Mouse (Mus musculus): Measurements from ENCODE around the gene Tpcn1. TPM values are rescaled to one million over a fixed set of nuclear protein-coding genes. Genes with fewer than 3 reads are reported as not detected.

Gene Tpcn1
- polyA plus RNA-seq, 1 experiment from 2014 or later, result 14.8 TPM

GRCm38 (mm10) chr5:120536046-120536445 lies 52.4 kb downstream of the Tpcn1 start:
- peaks cover 11% of the 10 kb centered on the region for H3K36me3 ChIP-seq (ENCODE audit: control insufficient read depth, insufficient read depth, low read length)
- H3K27ac ChIP-seq (ENCODE audit: low read depth, low read length), result no peak overlapping the region
- no peaks in the 10 kb centered on the region for H3K27me3 ChIP-seq (ENCODE audit: control insufficient read depth, insufficient read depth, low read length)

GRCm38 (mm10) chr5:120534686-120535075 lies 53.8 kb downstream of the Tpcn1 start:
- 0 out of 2 replicates have a peak overlapping the region, but pooled peaks have one; percentile 11 for H3K9ac ChIP-seq (replicated peaks; ENCODE audit: low read depth, low read length)
- ATAC-seq (ENCODE audit: low read depth), result peak; percentile 44
- H3K4me3 ChIP-seq (ENCODE audit: low read depth, low read length), result no peak overlapping the region
- no peaks in the 10 kb centered on the region for H3K9me3 ChIP-seq (ENCODE audit: control insufficient read depth, low read length)
- peak overlapping the region; percentile 58 for H3K27ac ChIP-seq (ENCODE audit: low read depth, low read length)
- H3K27me3 ChIP-seq (ENCODE audit: control insufficient read depth, insufficient read depth, low read length), result no peaks in the 10 kb centered on the region
- H3K4me2 ChIP-seq (ENCODE audit: low read depth, low read length), result no peak overlapping the region
- H3K36me3 ChIP-seq (ENCODE audit: control insufficient read depth, insufficient read depth, low read length), result peaks cover 11% of the 10 kb centered on the region
- WGBS, result 23% methylated on average over 2 of the region's 2 CpGs
- H3K4me1 ChIP-seq (ENCODE audit: control insufficient read depth, insufficient read depth, low read length), result peaks cover 12% of the 10 kb centered on the region

More at GRCm38 (mm10) chr5:120536046-120536445, 52.4 kb downstream of the Tpcn1 start:
- Histone ChIP-seq H3K9ac (replicated peaks; ENCODE audit: low read depth, low read length) (no peak overlapping the region), H3K4me2 (ENCODE audit: low read depth, low read length) (no peak overlapping the region), H3K9me3 (ENCODE audit: control insufficient read depth, low read length) (no peaks in the 10 kb centered on the region), H3K4me1 (ENCODE audit: control insufficient read depth, insufficient read depth, low read length) (peaks cover 12% of the 10 kb centered on the region), H3K4me3 (ENCODE audit: low read depth, low read length) (no peak overlapping the region)
- ATAC-seq (ENCODE audit: low read depth), result no peak
- 79% methylated on average over 13 of the region's 13 CpGs for WGBS

- Histone ChIP-seq H3K27ac (ENCODE audit: low read depth, low read length) (peak overlapping the region; percentile 58), H3K9me3 (ENCODE audit: control insufficient read depth, low read length) (no peaks in the 10 kb centered on the region), H3K4me2 (ENCODE audit: low read depth, low read length) (no peak overlapping the region), H3K4me3 (ENCODE audit: low read depth, low read length) (no peak overlapping the region), H3K36me3 (ENCODE audit: control insufficient read depth, insufficient read depth, low read length) (peaks cover 11% of the 10 kb centered on the region), H3K27me3 (ENCODE audit: control insufficient read depth, insufficient read depth, low read length) (no peaks in the 10 kb centered on the region), H3K4me1 (ENCODE audit: control insufficient read depth, insufficient read depth, low read length) (peaks cover 12% of the 10 kb centered on the region), H3K9ac (replicated peaks; ENCODE audit: low read depth, low read length) (0 out of 2 replicates have a peak overlapping the region, but pooled peaks have one; percentile 11)
- WGBS, result 12% methylated on average over 15 of the region's 15 CpGs
- peak; percentile 67 for ATAC-seq (ENCODE audit: low read depth)
Observed at GRCm38 (mm10) chr5:120534071-120534685, 54.3 kb downstream of the Tpcn1 start.

GRCm38 (mm10) chr5:120531631-120532030 lies 56.8 kb downstream of the Tpcn1 start:
- Histone ChIP-seq H3K36me3 (ENCODE audit: control insufficient read depth, insufficient read depth, low read length) (no peaks in the 10 kb centered on the region), H3K27me3 (ENCODE audit: control insufficient read depth, insufficient read depth, low read length) (no peaks in the 10 kb centered on the region), H3K27ac (ENCODE audit: low read depth, low read length) (no peak overlapping the region), H3K9me3 (ENCODE audit: control insufficient read depth, low read length) (no peaks in the 10 kb centered on the region), H3K4me1 (ENCODE audit: control insufficient read depth, insufficient read depth, low read length) (peaks cover 12% of the 10 kb centered on the region), H3K4me2 (ENCODE audit: low read depth, low read length) (no peak overlapping the region), H3K4me3 (ENCODE audit: low read depth, low read length) (no peak overlapping the region), H3K9ac (replicated peaks; ENCODE audit: low read depth, low read length) (no peak overlapping the region)
- ATAC-seq (ENCODE audit: low read depth), result no peak
- 89% methylated on average over 8 of the region's 8 CpGs for WGBS

GRCm38 (mm10) chr5:120527296-120527964 lies 61.0 kb downstream of the Tpcn1 start:
- no peak for ATAC-seq (ENCODE audit: low read depth)
- WGBS, result 89% methylated on average over 17 of the region's 20 CpGs
- no peaks in the 10 kb centered on the region for H3K9me3 ChIP-seq (ENCODE audit: control insufficient read depth, low read length)
- H3K36me3 ChIP-seq (ENCODE audit: control insufficient read depth, insufficient read depth, low read length), result no peaks in the 10 kb centered on the region
- H3K9ac ChIP-seq (replicated peaks; ENCODE audit: low read depth, low read length), result no peak overlapping the region
- H3K4me2 ChIP-seq (ENCODE audit: low read depth, low read length), result no peak overlapping the region
- no peak overlapping the region for H3K4me3 ChIP-seq (ENCODE audit: low read depth, low read length)
- no peaks in the 10 kb centered on the region for H3K27me3 ChIP-seq (ENCODE audit: control insufficient read depth, insufficient read depth, low read length)
- H3K4me1 ChIP-seq (ENCODE audit: control insufficient read depth, insufficient read depth, low read length), result no peaks in the 10 kb centered on the region
- no peak overlapping the region for H3K27ac ChIP-seq (ENCODE audit: low read depth, low read length)

- ATAC-seq (ENCODE audit: low read depth), result no peak
- Histone ChIP-seq H3K9ac (replicated peaks; ENCODE audit: low read depth, low read length) (no peak overlapping the region), H3K4me3 (ENCODE audit: low read depth, low read length) (no peak overlapping the region), H3K27ac (ENCODE audit: low read depth, low read length) (no peak overlapping the region), H3K4me2 (ENCODE audit: low read depth, low read length) (no peak overlapping the region), H3K9me3 (ENCODE audit: control insufficient read depth, low read length) (no peaks in the 10 kb centered on the region), H3K4me1 (ENCODE audit: control insufficient read depth, insufficient read depth, low read length) (no peaks in the 10 kb centered on the region), H3K36me3 (ENCODE audit: control insufficient read depth, insufficient read depth, low read length) (no peaks in the 10 kb centered on the region), H3K27me3 (ENCODE audit: control insufficient read depth, insufficient read depth, low read length) (no peaks in the 10 kb centered on the region)
- WGBS, result 67% methylated on average over 11 of the region's 11 CpGs
Observed at GRCm38 (mm10) chr5:120526311-120526710, 62.2 kb downstream of the Tpcn1 start.

GRCm38 (mm10) chr5:120525737-120526136 lies 62.7 kb downstream of the Tpcn1 start:
- Histone ChIP-seq H3K4me2 (ENCODE audit: low read depth, low read length) (no peak overlapping the region), H3K27ac (ENCODE audit: low read depth, low read length) (no peak overlapping the region), H3K9me3 (ENCODE audit: control insufficient read depth, low read length) (no peaks in the 10 kb centered on the region), H3K9ac (replicated peaks; ENCODE audit: low read depth, low read length) (no peak overlapping the region), H3K36me3 (ENCODE audit: control insufficient read depth, insufficient read depth, low read length) (no peaks in the 10 kb centered on the region), H3K4me1 (ENCODE audit: control insufficient read depth, insufficient read depth, low read length) (no peaks in the 10 kb centered on the region), H3K4me3 (ENCODE audit: low read depth, low read length) (no peak overlapping the region), H3K27me3 (ENCODE audit: control insufficient read depth, insufficient read depth, low read length) (no peaks in the 10 kb centered on the region)
- ATAC-seq (ENCODE audit: low read depth), result no peak
- WGBS, result 31% methylated on average over 5 of the region's 5 CpGs

GRCm38 (mm10) chr5:120524736-120525135 lies 63.7 kb downstream of the Tpcn1 start:
- no peaks in the 10 kb centered on the region for H3K36me3 ChIP-seq (ENCODE audit: control insufficient read depth, insufficient read depth, low read length)
- 87% methylated on average over 2 of the region's 2 CpGs for WGBS
- no peak for ATAC-seq (ENCODE audit: low read depth)

GRCm38 (mm10) chr5:120522649-120523048 lies 65.8 kb downstream of the Tpcn1 start:
- H3K9ac ChIP-seq (replicated peaks; ENCODE audit: low read depth, low read length), result no peak overlapping the region
- no peaks in the 10 kb centered on the region for H3K27me3 ChIP-seq (ENCODE audit: control insufficient read depth, insufficient read depth, low read length)
- no peak overlapping the region for H3K4me2 ChIP-seq (ENCODE audit: low read depth, low read length)
- ATAC-seq (ENCODE audit: low read depth), result no peak
- no peak overlapping the region for H3K27ac ChIP-seq (ENCODE audit: low read depth, low read length)
- no peak overlapping the region for H3K4me3 ChIP-seq (ENCODE audit: low read depth, low read length)
- 77% methylated on average over 3 of the region's 3 CpGs for WGBS
- no peaks in the 10 kb centered on the region for H3K4me1 ChIP-seq (ENCODE audit: control insufficient read depth, insufficient read depth, low read length)
- no peaks in the 10 kb centered on the region for H3K9me3 ChIP-seq (ENCODE audit: control insufficient read depth, low read length)
- H3K36me3 ChIP-seq (ENCODE audit: control insufficient read depth, insufficient read depth, low read length), result no peaks in the 10 kb centered on the region

More at GRCm38 (mm10) chr5:120524736-120525135, 63.7 kb downstream of the Tpcn1 start:
- Histone ChIP-seq H3K9ac (replicated peaks; ENCODE audit: low read depth, low read length) (no peak overlapping the region), H3K27me3 (ENCODE audit: control insufficient read depth, insufficient read depth, low read length) (no peaks in the 10 kb centered on the region), H3K4me2 (ENCODE audit: low read depth, low read length) (no peak overlapping the region), H3K9me3 (ENCODE audit: control insufficient read depth, low read length) (no peaks in the 10 kb centered on the region), H3K4me3 (ENCODE audit: low read depth, low read length) (no peak overlapping the region), H3K4me1 (ENCODE audit: control insufficient read depth, insufficient read depth, low read length) (no peaks in the 10 kb centered on the region), H3K27ac (ENCODE audit: low read depth, low read length) (no peak overlapping the region)

Data from neural tube, embryonic 14.5 days (tissue).